Mouse (Mus musculus) heart, adult 2 months (tissue): ENCODE results near the gene Cacna1a. TPM values are rescaled to one million over a fixed set of nuclear protein-coding genes. Genes with fewer than 3 reads are reported as not detected.
A peak's percentile ranks its signal among the peaks of the same experiment; 100 is the strongest.
"Not testable (repeated sequence)": the region's sequence is repeated elsewhere in the genome, so short reads cannot be mapped to it uniquely, and the experiment has no call there.

Source experiments
- DNase-seq, 2 experiments: peaks; one replicate each; pipeline ENCODE4 v3.0.0; 2021
- H3K27ac ChIP-seq: fragments of 200-600 bp; 2 replicates; pipeline ENCODE4 v1.8.1; 2022
- H3K27me3 ChIP-seq: fragments of 200-500 bp; 2 replicates; pipeline ENCODE4 v1.6.1; 2012; ENCODE audit warnings: mild to moderate bottlenecking, low read length, inconsistent platforms, mixed read lengths; ENCODE audit not compliant: control insufficient read depth, insufficient read depth
- H3K36me3 ChIP-seq: fragments of 200-500 bp; 2 replicates; pipeline ENCODE4 v1.6.1; 2012; ENCODE audit warnings: low read length, inconsistent platforms; ENCODE audit not compliant: control insufficient read depth, insufficient read depth
- H3K4me1 ChIP-seq: fragments of 200-500 bp; 2 replicates; pipeline ENCODE4 v1.6.1; 2011; ENCODE audit warnings: low read length; ENCODE audit not compliant: control insufficient read depth, insufficient read depth
- H3K4me3 ChIP-seq: fragments of 200-600 bp; 2 replicates; pipeline ENCODE4 v1.8.1; 2022
- H3K79me2 ChIP-seq: fragments of 200-500 bp; replicated peaks from 2 replicates; pipeline ENCODE4 v1.6.1; 2012; ENCODE audit warnings: mild to moderate bottlenecking, inconsistent platforms, low read length, moderate library complexity, mixed read lengths; ENCODE audit not compliant: control insufficient read depth, insufficient read depth
- H3K9ac ChIP-seq: fragments of 200-500 bp; 2 replicates; pipeline ENCODE4 v1.6.1; 2012; ENCODE audit warnings: low read depth, mild to moderate bottlenecking, control low read depth, inconsistent platforms, low read length, mixed read lengths
- CTCF ChIP-seq: fragments of 200-600 bp; IDR thresholded peaks from 2 replicates; pipeline ENCODE4 v1.8.1; 2022; ENCODE audit warnings: antibody characterized with exemption, mild to moderate bottlenecking, moderate library complexity
- EP300 ChIP-seq: fragments of 200-500 bp; IDR thresholded peaks from 2 replicates; pipeline ENCODE4 v1.6.1; 2011; ENCODE audit warnings: low read depth, low read length, control low read depth; ENCODE audit not compliant: insufficient read depth
- POLR2A ChIP-seq: fragments of 200-500 bp; IDR thresholded peaks from 2 replicates; pipeline ENCODE4 v1.6.1; 2011; ENCODE audit warnings: mild to moderate bottlenecking, low read depth, low read length, control low read depth; ENCODE audit not compliant: insufficient read depth
- WGBS: fragments of 180-500 bp; shearing (Covaris S2); methylation state at CpG from one replicate; pipeline ENCODE4 v1.1.7; 2018; 5-methylcytosine and 5-hydroxymethylcytosine counted together
- intact Hi-C: fragments of 180-260 bp; cut with DNase I; formaldehyde crosslinking; loops from one replicate; pipeline ENCODE4 v1.15.1; 2025
- polyA plus RNA-seq: library from polyadenylated mRNA; depleted of rRNA; stranded (reverse); fragments of >200 nt; gene quantifications from 2 replicates; pipeline ENCODE4 v1.2.3, GENCODE M21; 2012
- total RNA-seq, 2 experiments: library from RNA; stranded (reverse); gene quantifications; 2 replicates each; pipeline ENCODE4 v1.2.3; 2021

Cacna1a gene
- total and polyA plus RNA-seq, 3 experiments = 2.5 to 4.4 (median 2.7) TPM

GRCm38 (mm10) chr8:84507220-84507619 lies 119.0 kb downstream of the Cacna1a start:
- no peak overlapping the region for H3K9ac ChIP-seq
- no peaks in the 10 kb centered on the region for H3K27me3 ChIP-seq
- intact Hi-C loops = no loop called here
- TF ChIP-seq CTCF (no peak), POLR2A (no peak), EP300 (no peak)
- H3K79me2 ChIP-seq = no peaks in the 10 kb centered on the region
- 53% methylated on average over 5 of the region's 5 CpGs for WGBS
- no peak overlapping the region for H3K4me3 ChIP-seq
- H3K4me1 ChIP-seq = no peaks in the 10 kb centered on the region
- DNase-seq = no peak
- H3K36me3 ChIP-seq = no peaks in the 10 kb centered on the region
- no peak overlapping the region for H3K27ac ChIP-seq

- H3K9ac ChIP-seq, H3K27me3 ChIP-seq, H3K79me2 ChIP-seq, H3K36me3 ChIP-seq, H3K4me3 ChIP-seq, DNase-seq, intact Hi-C loops, H3K27ac ChIP-seq, H3K4me1 ChIP-seq: not testable (repeated sequence)
- WGBS = 78% methylated on average over 6 of the region's 6 CpGs
- peak; percentile 22; the same call in 1 of the 2 replicates for TF ChIP-seq CTCF
These were observed 121.5 kb downstream of the Cacna1a start for GRCm38 (mm10) chr8:84509764-84510163.

- no peak for DNase-seq
- H3K36me3 ChIP-seq = no peaks in the 10 kb centered on the region
- H3K27me3 ChIP-seq = no peaks in the 10 kb centered on the region
- no peaks in the 10 kb centered on the region for H3K79me2 ChIP-seq
- TF ChIP-seq EP300 (no peak), POLR2A (no peak), CTCF (no peak)
- WGBS = 86% methylated on average over 13 of the region's 13 CpGs
- no peaks in the 10 kb centered on the region for H3K4me1 ChIP-seq
- no peak overlapping the region for H3K9ac ChIP-seq
- H3K27ac ChIP-seq = no peak overlapping the region
- intact Hi-C loops = no loop called here
- no peak overlapping the region for H3K4me3 ChIP-seq
These were observed 123.4 kb downstream of the Cacna1a start for GRCm38 (mm10) chr8:84511621-84512020.

GRCm38 (mm10) chr8:84513765-84514164 lies 125.5 kb downstream of the Cacna1a start:
- H3K27ac ChIP-seq = no peak overlapping the region
- no peaks in the 10 kb centered on the region for H3K4me1 ChIP-seq
- H3K9ac ChIP-seq = no peak overlapping the region
- no peak overlapping the region for H3K4me3 ChIP-seq
- DNase-seq = no peak
- no peaks in the 10 kb centered on the region for H3K36me3 ChIP-seq
- no peaks in the 10 kb centered on the region for H3K79me2 ChIP-seq
- TF ChIP-seq POLR2A (no peak), EP300 (no peak), CTCF (peak; percentile 69)
- 15% methylated on average over 2 of the region's 2 CpGs for WGBS
- intact Hi-C loops = loop anchor here (1.0 kb wide), 1 partner anchor 150 kb away; no protein-coding TSS in a partner anchor
- no peaks in the 10 kb centered on the region for H3K27me3 ChIP-seq

DNA sequence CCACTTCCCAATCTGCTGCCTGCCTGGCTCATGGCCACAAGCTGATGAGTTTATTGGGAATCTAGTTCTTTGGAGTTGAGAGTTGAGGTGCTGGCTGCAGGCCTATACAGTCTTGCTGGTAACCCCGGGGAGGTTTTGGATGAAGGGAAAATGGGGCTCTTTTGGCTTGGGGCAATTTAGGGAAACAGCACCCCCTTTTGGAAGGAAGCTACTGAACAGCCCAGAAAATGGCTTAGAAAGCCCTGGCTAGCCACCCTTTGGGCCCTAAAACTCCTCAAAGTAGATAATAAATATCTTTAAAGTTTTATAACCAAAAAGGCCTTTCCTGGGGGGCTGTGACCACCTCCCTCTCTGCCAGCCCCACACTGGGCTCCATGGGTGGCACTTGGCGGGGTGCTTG lies 129.9 kb downstream of the Cacna1a start:
- intact Hi-C loops = no loop called here
- Histone ChIP-seq H3K9ac (no peak overlapping the region), H3K4me1 (peaks cover 1% of the 10 kb centered on the region; the same call in 1 of the 2 replicates), H3K27me3 (no peaks in the 10 kb centered on the region), H3K79me2 (no peaks in the 10 kb centered on the region), H3K4me3 (no peak overlapping the region), H3K36me3 (no peaks in the 10 kb centered on the region), H3K27ac (no peak overlapping the region)
- DNase-seq = no peak
- TF ChIP-seq CTCF = peak; percentile 27
- no peak for TF ChIP-seq EP300
- WGBS = 68% methylated on average over 2 of the region's 2 CpGs

DNA sequence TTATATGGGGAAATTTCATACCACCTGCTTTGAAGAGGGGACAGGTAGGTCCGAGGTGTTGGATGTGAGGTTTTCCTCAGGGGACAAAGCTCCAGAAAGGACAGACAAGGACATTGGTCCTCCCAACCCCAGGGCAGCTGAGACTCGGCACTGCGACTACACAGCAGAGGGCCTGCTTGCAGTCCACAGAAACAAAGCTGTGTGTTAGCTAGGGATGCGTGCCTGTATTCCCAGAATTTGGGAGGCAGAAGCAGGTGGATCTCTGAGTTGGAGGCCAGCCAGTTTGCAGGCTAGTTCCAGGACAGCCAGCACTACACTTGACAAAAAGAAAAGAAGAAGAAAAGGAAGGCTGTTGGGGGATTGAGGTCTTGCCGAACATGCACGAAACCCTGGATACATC lies 130.5 kb downstream of the Cacna1a start:
- Histone ChIP-seq H3K27ac (no peak overlapping the region), H3K36me3 (no peaks in the 10 kb centered on the region), H3K4me1 (peaks cover 1% of the 10 kb centered on the region; the same call in 1 of the 2 replicates), H3K4me3 (no peak overlapping the region), H3K27me3 (no peaks in the 10 kb centered on the region), H3K9ac (no peak overlapping the region), H3K79me2 (no peaks in the 10 kb centered on the region)
- TF ChIP-seq POLR2A (no peak), CTCF (no peak)
- intact Hi-C loops = no loop called here
- WGBS = 92% methylated on average over 6 of the region's 6 CpGs
- no peak for DNase-seq
